Mouse (Mus musculus) lung, adult 2 months (tissue): ENCODE measurements around the gene Rnf34.

ENCODE experiments used
- CTCF ChIP-seq: fragments of 200-500 bp; IDR thresholded peaks from 2 replicates; pipeline ENCODE4 v1.5.1; 2011; ENCODE audit warnings: mild to moderate bottlenecking, low read length, control low read depth; ENCODE audit not compliant: insufficient read depth
- POLR2A ChIP-seq: fragments of 200-500 bp; IDR thresholded peaks from 2 replicates; pipeline ENCODE4 v1.6.1; 2011; ENCODE audit warnings: low read depth, mild to moderate bottlenecking, control low read depth, low read length, borderline replicate concordance; ENCODE audit errors: extremely low read depth

DNA sequence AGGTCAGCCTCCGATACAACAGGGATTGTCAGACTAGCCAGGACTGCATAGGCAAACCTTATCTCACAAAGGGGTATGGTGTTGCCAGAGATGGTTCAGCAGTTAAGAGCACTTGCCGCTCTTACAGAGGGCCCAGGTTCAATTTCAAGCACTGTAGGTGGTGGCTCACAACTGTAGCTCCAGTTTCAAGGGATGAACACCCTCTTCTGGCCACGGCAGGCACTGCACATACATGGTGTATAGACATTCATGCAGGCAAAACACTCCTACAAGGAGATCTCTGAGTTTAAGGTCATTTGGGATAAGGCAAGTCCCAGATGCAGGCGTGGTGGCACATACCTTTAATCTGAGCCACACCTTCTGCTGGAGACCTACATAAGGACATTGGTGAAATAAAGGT is 63.0 kb downstream of the Rnf34 start:
- TF ChIP-seq CTCF = no peak
- no peak for TF ChIP-seq POLR2A
